Mouse (Mus musculus) limb, embryonic 13.5 days (tissue): Measurements from ENCODE around the gene Fig4. TPM values are rescaled to one million over a fixed set of nuclear protein-coding genes. Genes with fewer than 3 reads are reported as not detected.

Source experiments
- ATAC-seq: fragments of 200-750 bp; cut with Nextera tagmentation; 2 replicates; pipeline ENCODE4 v1.8.0; 2017; ENCODE audit warnings: low read depth, moderate number of reproducible peaks, moderate TSS enrichment; ENCODE audit not compliant: low FRiP score
- H3K27ac ChIP-seq: fragments of 300-500 bp; sonication (generic); 2 replicates; pipeline ENCODE4 v1.5.1; 2015; ENCODE audit warnings: inconsistent platforms, mild to moderate bottlenecking, moderate library complexity
- H3K27me3 ChIP-seq: fragments of 300-500 bp; sonication (generic); 2 replicates; pipeline ENCODE4 v1.6.1; 2015; ENCODE audit warnings: mild to moderate bottlenecking, inconsistent platforms
- H3K36me3 ChIP-seq: fragments of 300-500 bp; sonication (generic); 2 replicates; pipeline ENCODE4 v1.6.1; 2015; ENCODE audit warnings: inconsistent platforms, mild to moderate bottlenecking, moderate library complexity
- H3K4me1 ChIP-seq: fragments of 300-500 bp; sonication (generic); 2 replicates; pipeline ENCODE4 v1.6.1; 2015; ENCODE audit warnings: inconsistent platforms
- H3K4me2 ChIP-seq: fragments of 300-500 bp; sonication (generic); replicated peaks from 2 replicates; pipeline ENCODE4 v1.6.1; 2015; ENCODE audit warnings: inconsistent platforms, mild to moderate bottlenecking, moderate library complexity
- H3K4me3 ChIP-seq: fragments of 300-500 bp; sonication (generic); 2 replicates; pipeline ENCODE4 v1.5.1; 2015; ENCODE audit warnings: moderate library complexity, mild to moderate bottlenecking, inconsistent platforms
- H3K9ac ChIP-seq: fragments of 300-500 bp; sonication (generic); 2 replicates; pipeline ENCODE4 v1.6.1; 2015; ENCODE audit warnings: mild to moderate bottlenecking, inconsistent platforms
- H3K9me3 ChIP-seq: fragments of 300-500 bp; sonication (generic); 2 replicates; pipeline ENCODE4 v1.6.1; 2016; ENCODE audit warnings: inconsistent platforms
- WGBS: fragments of 180-500 bp; shearing (Covaris S2); methylation state at CpG from one replicate; pipeline ENCODE4 v1.1.7; 2015; 5-methylcytosine and 5-hydroxymethylcytosine counted together
- polyA plus RNA-seq: library from polyadenylated mRNA; unstranded; fragments of >200 nt; fragmentation: Nextera tagmentation; extraction: Ambion mirVana; gene quantifications from 2 replicates; pipeline ENCODE4 v1.2.1, GENCODE M21; 2015

Fig4 gene
- polyA plus RNA-seq, result 14.9 and 16.0 TPM in 2 replicates

DNA sequence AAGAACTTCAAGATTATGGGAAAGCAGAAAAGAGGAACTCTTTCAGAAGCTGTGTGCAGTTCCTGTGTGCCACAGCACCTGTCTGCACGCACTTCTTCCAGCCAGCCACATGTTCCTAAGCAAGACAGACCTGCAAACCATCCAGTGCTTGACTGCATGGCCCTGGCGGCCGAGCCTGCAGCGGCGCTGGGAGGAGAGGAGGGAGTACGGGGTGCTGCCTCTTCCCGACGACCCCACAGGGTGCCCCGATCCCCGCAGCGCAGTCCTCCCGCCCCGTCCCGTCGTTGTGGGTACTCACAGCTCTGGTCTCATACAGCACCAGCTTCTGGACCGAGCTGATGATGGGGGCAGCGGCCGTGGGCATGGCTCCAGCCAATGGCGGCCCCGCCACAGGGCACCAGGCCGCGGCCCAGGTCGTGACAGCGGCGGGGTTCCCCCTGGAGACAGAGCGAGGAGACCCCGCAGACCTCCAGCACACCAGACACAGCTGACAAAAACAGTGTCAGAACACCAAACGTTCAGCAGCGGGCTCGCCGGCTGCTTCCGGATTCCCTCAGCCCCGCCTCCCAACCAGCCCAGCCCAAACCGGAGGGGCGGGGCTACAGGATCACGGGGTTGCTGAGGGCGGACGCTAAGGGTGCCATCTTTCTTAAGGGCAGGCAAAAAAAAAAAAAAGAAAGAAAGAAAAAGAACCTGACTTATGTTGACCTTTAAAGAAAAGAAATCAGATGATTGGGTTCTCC is at the start of gene Fig4:
TSS of gene Fig4 (minus strand) at position 572 of the 743 bp plus-strand sequence.
- Histone ChIP-seq H3K27me3 (no peaks in the 10 kb centered on the region), H3K9me3 (no peaks in the 10 kb centered on the region), H3K36me3 (no peaks in the 10 kb centered on the region), H3K4me3 (peak within 1 kb of the TSS; percentile 86), H3K4me1 (peaks cover 8% of the 10 kb centered on the region), H3K27ac (peak within 1 kb of the TSS; percentile 49; the same call in 1 of the 2 replicates), H3K4me2 (peak within 1 kb of the TSS; percentile 90), H3K9ac (peak within 1 kb of the TSS; percentile 75)
- peak; percentile 92 for ATAC-seq
- under 1% methylated on average over 38 of the region's 38 CpGs for WGBS

DNA sequence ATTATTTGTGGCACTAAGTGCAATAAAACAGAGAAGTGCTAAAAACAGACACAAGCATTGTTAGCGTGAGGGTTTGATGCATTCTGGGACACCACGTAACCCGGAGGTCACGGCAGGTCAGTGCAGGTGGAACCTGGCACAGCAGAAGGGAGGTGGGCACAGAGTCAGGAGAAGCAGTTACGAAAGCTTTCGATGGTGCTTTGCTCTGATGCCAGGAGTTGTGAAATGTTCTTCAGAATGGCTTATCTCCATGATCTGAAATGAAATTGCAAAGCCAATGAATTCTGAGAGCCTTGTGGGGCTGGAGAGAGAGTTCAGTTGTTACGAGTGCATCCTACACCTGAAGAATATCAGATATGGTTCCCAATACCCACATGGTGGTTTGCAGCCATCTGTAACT is 38.3 kb upstream of the Fig4 start:
- H3K36me3 ChIP-seq, result no peaks in the 10 kb centered on the region
- ATAC-seq, result no peak
- H3K27me3 ChIP-seq, result no peaks in the 10 kb centered on the region
- H3K4me3 ChIP-seq, result no peak overlapping the region
- H3K4me2 ChIP-seq, result no peak overlapping the region
- WGBS, result 80% methylated on average over 7 of the region's 7 CpGs
- no peaks in the 10 kb centered on the region for H3K9me3 ChIP-seq
- H3K27ac ChIP-seq, result no peak overlapping the region
- no peak overlapping the region for H3K9ac ChIP-seq
- no peaks in the 10 kb centered on the region for H3K4me1 ChIP-seq

DNA sequence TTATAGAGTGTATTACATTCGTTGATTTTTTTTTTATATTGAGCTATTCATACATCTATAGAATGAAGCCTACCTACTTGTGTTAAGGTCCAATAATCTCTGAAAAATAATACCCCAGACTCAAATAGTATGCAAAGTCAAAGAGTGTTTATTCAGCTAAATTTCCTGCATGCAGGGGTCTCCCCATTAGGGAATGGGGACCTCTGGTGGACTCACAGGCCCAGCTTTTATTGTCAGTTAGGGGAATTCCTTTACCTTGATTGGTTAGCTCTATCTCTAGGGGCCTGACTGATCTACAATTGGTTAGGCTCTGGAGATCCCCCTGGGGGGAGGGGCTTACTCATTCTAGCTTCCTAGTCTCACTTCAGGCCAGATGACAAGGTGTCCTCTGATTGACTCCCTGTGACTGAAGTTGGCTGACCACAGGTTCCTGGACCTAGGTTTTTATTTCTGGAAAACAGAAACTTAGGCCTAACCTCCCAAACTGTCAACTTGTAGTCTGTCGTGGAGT is 29.5 kb upstream of the Fig4 start:
- 81% methylated on average over 2 of the region's 2 CpGs for WGBS
- H3K27me3 ChIP-seq, result no peaks in the 10 kb centered on the region
- H3K4me3 ChIP-seq, result no peak overlapping the region
- H3K4me1 ChIP-seq, result no peaks in the 10 kb centered on the region
- no peak overlapping the region for H3K9ac ChIP-seq
- no peak for ATAC-seq
- no peaks in the 10 kb centered on the region for H3K36me3 ChIP-seq
- no peaks in the 10 kb centered on the region for H3K9me3 ChIP-seq
- no peak overlapping the region for H3K27ac ChIP-seq
- no peak overlapping the region for H3K4me2 ChIP-seq

DNA sequence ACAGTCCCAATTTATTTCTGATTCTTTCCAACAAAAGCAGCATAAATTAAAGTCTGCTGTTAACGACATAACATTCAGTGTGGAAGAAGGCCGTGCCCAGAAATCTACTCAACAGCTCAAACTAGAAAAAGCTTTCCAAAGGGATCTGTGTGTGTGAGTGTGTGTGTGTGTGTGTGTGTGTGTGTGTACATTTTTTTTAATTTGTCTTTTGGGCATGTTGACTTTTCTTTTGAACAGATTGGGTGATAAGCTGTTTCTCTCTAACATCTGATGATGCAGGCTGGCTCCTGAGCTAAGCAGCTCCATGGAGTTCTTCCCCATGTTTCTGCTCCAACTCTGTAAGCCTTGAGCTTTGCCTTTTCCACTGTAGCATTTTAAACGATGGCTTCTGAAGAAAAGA is 12.8 kb upstream of the Fig4 start:
- WGBS, result 77% methylated on average over 3 of the region's 3 CpGs
- Histone ChIP-seq H3K27me3 (no peaks in the 10 kb centered on the region), H3K9ac (no peak overlapping the region), H3K27ac (no peak overlapping the region), H3K4me1 (no peaks in the 10 kb centered on the region), H3K9me3 (no peaks in the 10 kb centered on the region), H3K36me3 (no peaks in the 10 kb centered on the region), H3K4me2 (no peak overlapping the region), H3K4me3 (no peak overlapping the region)
- no peak for ATAC-seq

DNA sequence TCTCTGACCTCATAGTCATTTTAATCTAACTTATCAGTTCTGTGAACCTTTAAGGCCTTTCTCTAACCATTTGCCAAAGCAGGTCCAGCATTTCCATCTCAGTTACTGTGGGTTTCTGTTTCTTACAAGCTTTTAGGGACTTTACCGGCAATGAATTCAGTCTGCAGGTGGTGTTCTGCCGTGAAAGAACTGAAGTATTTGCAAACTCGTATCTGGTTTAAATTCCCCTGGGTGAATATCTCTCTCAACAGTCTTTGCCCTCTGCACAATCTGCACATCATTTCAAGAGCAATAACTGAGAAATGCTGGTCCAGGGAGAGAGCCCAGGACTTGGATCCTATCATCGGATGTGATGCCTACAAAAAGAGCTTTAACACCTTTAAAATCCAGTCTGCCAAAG is 5.1 kb upstream of the Fig4 start:
- no peak for ATAC-seq
- Histone ChIP-seq H3K4me3 (no peak overlapping the region), H3K36me3 (no peaks in the 10 kb centered on the region), H3K27ac (no peak overlapping the region), H3K4me1 (no peaks in the 10 kb centered on the region), H3K27me3 (no peaks in the 10 kb centered on the region), H3K9ac (no peak overlapping the region), H3K4me2 (no peak overlapping the region), H3K9me3 (no peaks in the 10 kb centered on the region)
- 74% methylated on average over 4 of the region's 4 CpGs for WGBS

DNA sequence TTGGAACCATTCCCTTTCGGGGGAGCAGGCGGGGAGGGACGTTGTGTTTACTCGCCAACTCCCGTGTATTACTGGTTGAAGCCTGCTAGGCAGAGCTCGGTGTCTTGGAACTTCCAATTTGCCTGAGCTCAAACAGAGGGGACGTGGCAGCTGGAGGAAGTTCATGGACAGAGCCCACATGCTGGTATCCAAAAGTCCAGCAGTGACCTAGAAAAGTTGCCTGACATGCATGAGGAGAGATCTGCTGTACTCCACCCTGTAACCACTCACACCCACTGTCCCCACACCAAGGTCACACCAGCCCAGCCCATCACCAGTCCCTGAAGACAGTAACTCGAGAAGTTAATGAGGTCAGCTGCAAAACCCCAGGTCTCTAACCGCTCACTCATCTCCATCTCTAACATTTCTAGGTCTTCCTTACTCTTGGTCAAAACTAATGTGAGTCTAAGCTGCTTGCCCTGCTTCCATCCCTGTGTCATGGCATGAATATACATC is 1.9 kb upstream of the Fig4 start:
- no peak overlapping the region for H3K4me2 ChIP-seq
- H3K9me3 ChIP-seq, result no peaks in the 10 kb centered on the region
- no peak for ATAC-seq
- no peaks in the 10 kb centered on the region for H3K36me3 ChIP-seq
- H3K4me1 ChIP-seq, result peaks cover 8% of the 10 kb centered on the region
- H3K9ac ChIP-seq, result no peak overlapping the region
- 72% methylated on average over 9 of the region's 9 CpGs for WGBS
- no peak overlapping the region for H3K4me3 ChIP-seq
- no peak overlapping the region for H3K27ac ChIP-seq
- H3K27me3 ChIP-seq, result no peaks in the 10 kb centered on the region

DNA sequence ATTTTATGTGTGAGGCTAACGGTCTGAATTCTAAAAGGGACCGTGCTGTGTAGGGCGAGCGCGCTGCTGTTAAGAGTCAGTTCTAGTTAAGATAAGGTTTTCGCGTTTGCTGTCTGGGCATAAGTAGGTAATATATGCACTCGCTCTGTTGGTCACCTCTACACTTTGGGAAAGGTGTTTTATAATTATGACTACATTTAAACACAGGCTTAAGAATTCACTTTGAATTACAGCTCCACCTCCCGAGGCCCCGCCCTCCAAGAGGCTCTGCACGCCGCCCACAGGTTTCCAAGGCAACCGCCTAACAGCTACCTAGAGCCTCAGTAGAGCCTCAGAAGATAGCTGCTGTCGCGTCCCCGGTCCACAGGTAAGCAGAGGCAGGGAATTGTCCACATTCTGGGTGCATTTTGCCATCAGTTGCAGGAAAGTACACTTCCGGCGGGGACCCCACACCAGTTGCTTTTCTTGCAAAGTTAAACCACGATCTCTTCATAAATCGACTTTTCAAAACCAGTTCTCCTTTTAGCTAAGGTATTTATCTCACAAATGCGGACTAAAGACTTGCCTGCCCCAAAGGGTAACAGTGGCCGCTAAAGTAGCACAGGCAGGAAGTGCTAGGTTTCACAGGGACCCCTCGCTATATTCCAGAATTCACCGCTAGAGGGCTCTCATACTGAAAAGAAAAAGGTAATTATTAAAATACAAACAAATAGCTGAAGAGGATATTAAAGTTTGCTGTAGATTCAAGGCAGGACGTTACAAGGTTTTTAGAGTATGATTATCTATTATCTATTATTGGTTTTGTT is 782 bp upstream of the Fig4 start, which contains the start of gene Ak9:
TSS of gene Ak9 (plus strand) at position 342 of the 806 bp plus-strand sequence.
- H3K27me3 ChIP-seq, result no peaks in the 10 kb centered on the region
- H3K36me3 ChIP-seq, result no peaks in the 10 kb centered on the region
- H3K4me2 ChIP-seq, result peak within 1 kb of the TSS; percentile 90
- peaks cover 8% of the 10 kb centered on the region for H3K4me1 ChIP-seq
- under 1% methylated on average over 25 of the region's 25 CpGs for WGBS
- H3K9ac ChIP-seq, result peak within 1 kb of the TSS; percentile 75
- peak within 1 kb of the TSS; percentile 86 for H3K4me3 ChIP-seq
- peak; percentile 85 for ATAC-seq
- H3K9me3 ChIP-seq, result no peaks in the 10 kb centered on the region
- H3K27ac ChIP-seq, result peak within 1 kb of the TSS; percentile 49; the same call in 1 of the 2 replicates

DNA sequence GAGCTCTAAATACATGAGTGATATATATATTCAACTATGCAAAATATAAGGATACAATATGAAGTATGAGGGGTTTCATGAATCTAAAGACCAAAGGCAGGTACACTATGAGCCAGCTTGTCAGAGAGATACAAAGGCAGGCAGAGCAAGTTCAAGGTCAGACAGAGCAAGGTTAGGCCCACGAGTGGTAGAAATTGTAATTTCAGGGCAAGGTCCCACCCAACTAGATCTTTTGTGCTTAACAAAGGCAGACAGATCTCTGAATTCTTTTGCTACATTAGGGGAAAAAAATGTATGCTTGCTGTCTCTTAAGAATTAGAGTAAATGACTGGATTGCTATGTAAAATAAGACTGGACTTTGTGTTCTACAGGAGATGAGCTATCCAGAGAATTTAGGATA is 2.9 kb downstream of the Fig4 start:
- Histone ChIP-seq H3K4me2 (no peak overlapping the region), H3K9ac (no peak overlapping the region), H3K4me3 (no peak overlapping the region), H3K4me1 (peaks cover 8% of the 10 kb centered on the region), H3K9me3 (no peaks in the 10 kb centered on the region), H3K27me3 (no peaks in the 10 kb centered on the region), H3K36me3 (no peaks in the 10 kb centered on the region), H3K27ac (no peak overlapping the region)
- WGBS, result 57% methylated on average over 1 of the region's 1 CpGs
- no peak for ATAC-seq

DNA sequence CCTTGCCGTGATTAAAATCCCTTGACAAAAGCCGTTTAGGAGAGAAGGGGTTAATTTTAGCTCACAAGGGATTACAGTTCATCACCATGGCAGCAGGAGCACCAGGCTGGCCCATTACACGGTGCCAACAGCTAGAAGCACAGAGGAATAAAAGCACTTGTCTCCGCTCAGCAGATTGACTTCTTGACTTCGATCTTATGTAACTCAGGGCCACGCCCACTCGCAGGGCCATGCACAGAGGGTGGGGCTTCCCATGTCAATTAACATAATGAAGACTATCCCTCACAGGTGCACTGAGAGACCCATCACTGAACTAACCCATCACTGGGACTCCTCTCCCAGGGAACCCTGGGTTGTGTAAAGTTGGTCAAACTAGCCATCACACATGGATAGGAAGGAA is 7.9 kb downstream of the Fig4 start:
- Histone ChIP-seq H3K4me2 (no peak overlapping the region), H3K36me3 (no peaks in the 10 kb centered on the region), H3K27ac (no peak overlapping the region), H3K4me3 (no peak overlapping the region), H3K4me1 (peaks cover 20% of the 10 kb centered on the region), H3K27me3 (no peaks in the 10 kb centered on the region), H3K9me3 (no peaks in the 10 kb centered on the region), H3K9ac (no peak overlapping the region)
- no peak for ATAC-seq
- 51% methylated on average over 7 of the region's 7 CpGs for WGBS

DNA sequence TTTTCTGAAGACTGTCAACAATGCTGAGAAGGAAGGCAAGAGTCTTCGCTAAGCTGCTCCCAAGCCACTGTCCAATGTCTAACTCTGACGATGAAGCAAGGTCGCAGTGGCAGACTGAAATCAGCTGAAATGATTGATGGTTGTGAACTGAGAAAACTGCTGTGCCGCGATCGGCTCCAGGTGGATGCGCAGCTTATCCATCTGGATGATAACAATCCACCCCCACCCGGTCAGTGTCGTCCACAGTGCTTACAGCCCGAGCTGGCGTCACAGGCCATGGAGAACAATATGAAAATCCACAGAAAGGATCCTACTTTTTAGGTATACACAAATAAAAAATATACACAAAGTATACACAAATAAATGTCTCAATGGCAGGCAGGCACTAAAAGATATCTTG is 8.3 kb downstream of the Fig4 start:
- Histone ChIP-seq H3K4me2 (no peak overlapping the region), H3K4me1 (peaks cover 20% of the 10 kb centered on the region), H3K9ac (no peak overlapping the region), H3K27me3 (no peaks in the 10 kb centered on the region), H3K27ac (no peak overlapping the region), H3K4me3 (no peak overlapping the region), H3K36me3 (no peaks in the 10 kb centered on the region), H3K9me3 (no peaks in the 10 kb centered on the region)
- no peak for ATAC-seq
- 71% methylated on average over 11 of the region's 11 CpGs for WGBS

DNA sequence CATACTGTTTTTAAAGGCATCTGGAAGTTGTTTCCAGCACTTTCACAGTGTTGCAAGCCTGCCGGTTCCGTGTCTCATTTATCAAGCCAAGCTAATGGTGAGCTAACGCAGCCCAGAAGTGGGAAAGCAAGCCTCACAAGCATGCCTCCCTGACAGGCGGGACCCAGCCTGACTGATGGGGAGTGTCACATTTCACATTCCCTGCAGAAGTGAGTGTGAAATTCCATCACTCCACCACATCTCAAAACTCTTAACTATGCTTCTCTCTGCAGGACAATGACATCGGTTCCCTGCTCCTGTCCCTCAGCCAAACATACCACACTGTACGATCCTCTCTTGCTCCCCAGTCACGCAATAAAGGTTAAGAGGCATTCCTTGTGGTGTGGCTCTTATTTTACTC is 10.0 kb downstream of the Fig4 start:
- H3K4me2 ChIP-seq, result peak overlapping the region; percentile 52
- WGBS, result 2% methylated on average over 7 of the region's 7 CpGs
- H3K27me3 ChIP-seq, result no peaks in the 10 kb centered on the region
- peaks cover 20% of the 10 kb centered on the region for H3K4me1 ChIP-seq
- no peaks in the 10 kb centered on the region for H3K9me3 ChIP-seq
- H3K9ac ChIP-seq, result peak overlapping the region; percentile 19; the same call in 1 of the 2 replicates
- peak overlapping the region; percentile 79 for H3K27ac ChIP-seq
- H3K4me3 ChIP-seq, result peak overlapping the region; percentile 4; the same call in 1 of the 2 replicates
- no peaks in the 10 kb centered on the region for H3K36me3 ChIP-seq
- peak; percentile 88 for ATAC-seq

DNA sequence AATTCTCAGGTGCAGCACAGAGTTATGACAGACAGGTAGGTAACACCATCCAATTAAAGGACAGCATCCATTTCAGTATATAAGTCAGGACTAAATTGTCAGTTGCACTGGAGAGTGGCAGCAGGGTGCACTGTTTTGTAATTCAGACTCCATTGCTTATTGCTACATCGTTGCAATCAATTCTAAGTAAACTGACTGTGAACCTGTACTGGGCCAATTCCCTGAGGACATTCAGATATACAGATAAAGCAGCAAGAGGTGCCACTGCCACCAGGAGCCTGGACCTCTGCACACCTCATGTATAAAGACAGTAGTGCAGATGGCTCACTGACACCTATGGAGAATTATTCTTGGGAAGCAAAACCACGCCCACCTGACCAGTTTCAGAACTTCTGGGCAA is 12.0 kb downstream of the Fig4 start:
- peaks cover 20% of the 10 kb centered on the region for H3K4me1 ChIP-seq
- H3K27me3 ChIP-seq, result no peaks in the 10 kb centered on the region
- H3K4me3 ChIP-seq, result no peak overlapping the region
- 74% methylated on average over 2 of the region's 2 CpGs for WGBS
- H3K9me3 ChIP-seq, result no peaks in the 10 kb centered on the region
- no peak overlapping the region for H3K4me2 ChIP-seq
- no peak overlapping the region for H3K27ac ChIP-seq
- no peaks in the 10 kb centered on the region for H3K36me3 ChIP-seq
- H3K9ac ChIP-seq, result no peak overlapping the region
- ATAC-seq, result no peak
